11 mouse cellular contexts compared by ENCODE assay signal in the genomic region with DNA sequence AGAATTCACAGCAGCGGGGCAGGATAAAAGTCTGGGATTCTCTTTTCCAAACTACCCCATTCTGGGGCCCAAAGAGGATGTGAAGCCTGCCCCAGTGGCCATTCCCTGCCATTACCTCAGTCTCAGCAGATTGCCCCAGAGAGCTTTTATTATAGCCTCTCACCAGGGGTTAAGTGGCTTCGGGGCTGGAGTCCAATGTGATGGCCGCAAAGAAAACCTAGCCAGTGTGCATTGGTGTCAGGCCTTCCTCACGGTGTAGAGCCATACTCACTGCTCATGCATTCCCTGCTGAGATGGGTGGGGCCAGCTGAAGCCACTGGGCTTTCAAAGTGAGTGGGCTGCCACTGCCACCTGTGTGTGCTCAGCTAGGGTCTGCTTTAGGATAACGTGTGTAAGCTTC.
A peak's percentile ranks its signal among the peaks of the same experiment; 100 is the strongest.
DNase-seq lines count a peak whose midpoint lies in the region; ATAC-seq and TF ChIP-seq lines count a peak whose summit lies in the region.
"Had no signal": no experiment of that assay in that cellular context is flagged by ENCODE, and none has a peak within 500 bp of the region (broad histone marks: within the 10 kb centered on the region; RNA-seq: fewer than 3 reads in every experiment).

No protein-coding gene starts in this region.

- no peak overlapping the region for H3K4me3 ChIP-seq in heart, embryonic 13.5 days
- no peak overlapping the region for H3K4me3 ChIP-seq in lung, embryonic 16.5 days (ENCODE audit: low read length)
- H3K4me3 ChIP-seq in lung, adult 2 months (replicated peaks; ENCODE audit: extremely low read depth, low read depth, low read length) = no peak overlapping the region
- H3K4me3 ChIP-seq in limb, embryonic 13.5 days = no peak overlapping the region
- H3K4me3 ChIP-seq: limb, embryonic 15.5 days; myocyte had no signal

- H3K9ac ChIP-seq in heart, embryonic 13.5 days = no peak overlapping the region
- no peak overlapping the region for H3K9ac ChIP-seq in lung, embryonic 16.5 days (ENCODE audit: low read length)
- H3K9ac ChIP-seq in limb, embryonic 13.5 days = no peak overlapping the region
- H3K9ac ChIP-seq: limb, embryonic 15.5 days had no signal

- peaks cover 35% of the 10 kb centered on the region for H3K36me3 ChIP-seq in heart, embryonic 13.5 days
- 0 out of 2 replicates have a peak, but pooled peaks cover 4% of the 10 kb centered on the region for H3K36me3 ChIP-seq in lung, embryonic 16.5 days (ENCODE audit: control insufficient read depth, insufficient read depth, low read length)
- H3K36me3 ChIP-seq in limb, embryonic 13.5 days = peaks cover 23% of the 10 kb centered on the region

- DNase-seq in heart, postnatal 25 days (ENCODE audit: low spot score) = no peak
- DNase-seq in lung, adult 2 months = no peak
- peak; percentile 91 for DNase-seq in ZHBTc4 (ENCODE audit: low read depth, low spot score)
- no peak for DNase-seq in thymus, postnatal 25 days
- DNase-seq in frontal cortex, postnatal 10 days (ENCODE audit: low spot score in 2 of 2) = no peak
- DNase-seq: kidney, adult 2 months had no signal

- peak overlapping the region; percentile 58 for H3K27ac ChIP-seq in heart, embryonic 13.5 days (replicated peaks)
- no peak overlapping the region for H3K27ac ChIP-seq in lung, embryonic 16.5 days (ENCODE audit: low read length)
- no peak overlapping the region for H3K27ac ChIP-seq in limb, embryonic 13.5 days
- H3K27ac ChIP-seq: limb, embryonic 15.5 days had no signal

- H3K4me2 ChIP-seq in heart, embryonic 13.5 days = no peak overlapping the region
- H3K4me2 ChIP-seq in lung, embryonic 16.5 days (ENCODE audit: low read depth, low read length) = no peak overlapping the region
- no peak overlapping the region for H3K4me2 ChIP-seq in limb, embryonic 13.5 days (replicated peaks)
- H3K4me2 ChIP-seq: limb, embryonic 15.5 days had no signal

- H3K4me1 ChIP-seq in heart, embryonic 13.5 days = peaks cover 64% of the 10 kb centered on the region
- peaks cover 35% of the 10 kb centered on the region for H3K4me1 ChIP-seq in lung, embryonic 16.5 days (replicated peaks; ENCODE audit: control insufficient read depth, insufficient read depth, low read length)
- peaks cover 8% of the 10 kb centered on the region for H3K4me1 ChIP-seq in lung, adult 2 months (ENCODE audit: control insufficient read depth, insufficient read depth, low read length)
- H3K4me1 ChIP-seq in limb, embryonic 13.5 days = peaks cover 47% of the 10 kb centered on the region

- no peak for TF ChIP-seq POLR2A in lung, adult 2 months (IDR thresholded peaks at IDR 0.05; ENCODE audit: borderline replicate concordance, extremely low read depth, low read depth, low read length)

- TF ChIP-seq CTCF in lung, adult 2 months (IDR thresholded peaks at IDR 0.05; ENCODE audit: insufficient read depth, low read length) = no peak

- H3K27me3 ChIP-seq in heart, embryonic 13.5 days (replicated peaks) = no peaks in the 10 kb centered on the region
- no peaks in the 10 kb centered on the region for H3K27me3 ChIP-seq in lung, embryonic 16.5 days (ENCODE audit: control insufficient read depth, insufficient read depth, low read depth, low read length)
- H3K27me3 ChIP-seq in limb, embryonic 13.5 days = no peaks in the 10 kb centered on the region
- H3K27me3 ChIP-seq: limb, embryonic 15.5 days had no signal

- 42% methylated on average over 5 of the region's 5 CpGs for WGBS in heart, embryonic 13.5 days
- WGBS in lung, embryonic 16.5 days = 40% methylated on average over 5 of the region's 5 CpGs
- WGBS in lung, adult 2 months = 53% methylated on average over 5 of the region's 5 CpGs
- 24% methylated on average over 5 of the region's 5 CpGs for WGBS in limb, embryonic 13.5 days

- ATAC-seq in heart, embryonic 13.5 days (ENCODE audit: extremely low read depth, insufficient number of reproducible peaks, low FRiP score, low TSS enrichment) = no peak
- ATAC-seq in lung, embryonic 16.5 days (ENCODE audit: low read depth) = peak; percentile 26; the same call in 1 of the 2 replicates
- ATAC-seq in limb, embryonic 13.5 days (ENCODE audit: low FRiP score, low read depth) = 0 out of 2 replicates have a peak, but pooled peaks have one; percentile 48

- H3K9me3 ChIP-seq in heart, embryonic 13.5 days = no peaks in the 10 kb centered on the region
- no peaks in the 10 kb centered on the region for H3K9me3 ChIP-seq in lung, embryonic 16.5 days (ENCODE audit: control insufficient read depth, low read length)
- no peaks in the 10 kb centered on the region for H3K9me3 ChIP-seq in limb, embryonic 13.5 days
- H3K9me3 ChIP-seq: limb, embryonic 15.5 days had no signal

- intact Hi-C loops in heart, postnatal 25 days (cut with DNase I) = no loop called here
